Mouse (Mus musculus): ENCODE results near the gene Ppp1ca. TPM values are rescaled to one million over a fixed set of nuclear protein-coding genes. Genes with fewer than 3 reads are reported as not detected.

Gene Ppp1ca
- polyA plus RNA-seq, 1 experiment from 2014 or later = 666 TPM

DNA sequence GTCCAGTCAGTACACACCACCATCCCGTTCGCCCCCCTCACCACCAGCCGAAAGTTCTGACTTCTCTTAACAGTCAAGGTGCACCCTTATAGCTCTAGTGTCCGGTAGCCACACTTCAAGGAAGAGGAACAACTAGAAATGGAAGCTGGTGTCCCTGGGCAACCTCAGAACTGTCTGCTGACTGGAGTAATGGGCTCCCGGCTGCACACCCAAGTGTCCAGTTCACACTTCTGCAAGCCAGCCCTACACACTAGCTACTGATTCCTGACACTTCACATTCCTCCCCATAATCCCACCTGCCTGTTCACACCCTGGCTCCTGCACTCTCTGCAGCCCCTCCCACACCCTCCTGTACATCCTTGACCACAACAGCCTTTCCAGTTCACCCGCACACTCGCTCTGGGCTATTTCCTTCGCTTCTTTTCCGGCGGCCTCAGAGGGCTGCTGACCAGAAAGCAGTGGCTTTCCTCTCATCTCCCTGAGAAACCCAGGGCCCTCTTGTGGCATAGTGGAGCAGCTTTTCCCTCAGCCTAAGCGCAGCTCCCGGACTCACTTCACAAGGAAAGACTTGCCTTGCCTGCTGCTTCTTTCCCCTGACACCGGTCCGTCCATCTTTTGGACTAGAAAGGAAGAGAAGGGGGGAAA, 24.3 kb downstream of the Ppp1ca start:
- H3K4me2 ChIP-seq = peak overlapping the region; percentile 98
- 18% methylated on average over 14 of the region's 14 CpGs for WGBS
- ATAC-seq (replicated peaks; ENCODE audit: insufficient number of reproducible peaks, insufficient read depth, low FRiP score, low read depth) = no peak
- peak overlapping the region; percentile 50; the same call in 1 of the 2 replicates for H3K27ac ChIP-seq
- H3K9ac ChIP-seq = peak overlapping the region; percentile 16
- peaks cover 63% of the 10 kb centered on the region for H3K27me3 ChIP-seq
- H3K4me1 ChIP-seq (replicated peaks) = peaks cover 60% of the 10 kb centered on the region
- H3K9me3 ChIP-seq (replicated peaks) = no peaks in the 10 kb centered on the region
- H3K36me3 ChIP-seq = no peaks in the 10 kb centered on the region
- peak overlapping the region; percentile 69 for H3K4me3 ChIP-seq

DNA sequence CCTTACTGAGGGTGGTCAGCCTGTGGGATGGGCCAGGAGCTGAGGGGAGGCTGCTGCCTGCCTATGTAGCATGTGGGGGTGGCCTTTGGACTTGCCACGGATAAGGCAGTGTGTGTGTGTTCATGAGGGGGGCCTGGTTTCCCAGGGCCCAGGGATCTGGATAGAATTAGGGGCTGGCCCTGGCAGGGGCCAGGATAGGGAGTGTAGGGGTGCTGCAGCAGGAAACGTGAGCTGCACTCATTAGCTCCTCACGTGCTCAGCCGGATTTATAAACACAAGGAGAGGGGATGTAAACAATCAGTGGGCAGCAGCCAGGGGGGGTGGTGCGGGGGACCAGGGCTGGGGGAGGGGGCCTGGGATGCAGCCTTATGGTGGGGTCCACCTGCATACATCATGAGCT, 25.3 kb downstream of the Ppp1ca start:
- peaks cover 70% of the 10 kb centered on the region for H3K4me1 ChIP-seq (replicated peaks)
- peaks cover 63% of the 10 kb centered on the region for H3K27me3 ChIP-seq
- no peak overlapping the region for H3K9ac ChIP-seq
- no peak overlapping the region for H3K27ac ChIP-seq
- WGBS = 23% methylated on average over 5 of the region's 5 CpGs
- ATAC-seq (replicated peaks; ENCODE audit: insufficient number of reproducible peaks, insufficient read depth, low FRiP score, low read depth) = no peak
- no peak overlapping the region for H3K4me3 ChIP-seq
- H3K9me3 ChIP-seq (replicated peaks) = no peaks in the 10 kb centered on the region
- no peak overlapping the region; the same call in 1 of the 2 replicates for H3K4me2 ChIP-seq
- no peaks in the 10 kb centered on the region for H3K36me3 ChIP-seq

GRCm38 (mm10) chr19:4217855-4218254, 26.0 kb downstream of the Ppp1ca start:
- H3K4me3 ChIP-seq = no peak overlapping the region
- no peak overlapping the region for H3K27ac ChIP-seq
- no peaks in the 10 kb centered on the region for H3K36me3 ChIP-seq
- H3K9ac ChIP-seq = no peak overlapping the region
- peaks cover 64% of the 10 kb centered on the region for H3K27me3 ChIP-seq
- no peak for ATAC-seq (replicated peaks; ENCODE audit: insufficient number of reproducible peaks, insufficient read depth, low FRiP score, low read depth)
- WGBS = 48% methylated on average over 3 of the region's 3 CpGs
- peaks cover 71% of the 10 kb centered on the region for H3K4me1 ChIP-seq (replicated peaks)
- H3K4me2 ChIP-seq = no peak overlapping the region
- H3K9me3 ChIP-seq (replicated peaks) = no peaks in the 10 kb centered on the region

GRCm38 (mm10) chr19:4218293-4218692, 26.4 kb downstream of the Ppp1ca start:
- Histone ChIP-seq H3K4me2 (no peak overlapping the region), H3K9me3 (replicated peaks) (no peaks in the 10 kb centered on the region), H3K27ac (no peak overlapping the region), H3K27me3 (peaks cover 60% of the 10 kb centered on the region), H3K36me3 (no peaks in the 10 kb centered on the region), H3K4me1 (replicated peaks) (peaks cover 66% of the 10 kb centered on the region), H3K9ac (no peak overlapping the region), H3K4me3 (no peak overlapping the region)
- WGBS = 86% methylated on average over 11 of the region's 11 CpGs
- ATAC-seq (replicated peaks; ENCODE audit: insufficient number of reproducible peaks, insufficient read depth, low FRiP score, low read depth) = no peak

- no peak overlapping the region for H3K4me2 ChIP-seq
- H3K27ac ChIP-seq = no peak overlapping the region
- no peaks in the 10 kb centered on the region for H3K9me3 ChIP-seq (replicated peaks)
- WGBS = 69% methylated on average over 1 of the region's 1 CpGs
- ATAC-seq (replicated peaks; ENCODE audit: insufficient number of reproducible peaks, insufficient read depth, low FRiP score, low read depth) = no peak
- H3K9ac ChIP-seq = no peak overlapping the region
- no peaks in the 10 kb centered on the region for H3K36me3 ChIP-seq
- no peak overlapping the region for H3K4me3 ChIP-seq
- H3K27me3 ChIP-seq = peaks cover 56% of the 10 kb centered on the region
- H3K4me1 ChIP-seq (replicated peaks) = peaks cover 61% of the 10 kb centered on the region
Observed at GRCm38 (mm10) chr19:4218784-4219183, 26.9 kb downstream of the Ppp1ca start.

- Histone ChIP-seq H3K4me2 (no peak overlapping the region), H3K36me3 (no peaks in the 10 kb centered on the region), H3K9ac (no peak overlapping the region), H3K27me3 (peaks cover 47% of the 10 kb centered on the region), H3K9me3 (replicated peaks) (no peaks in the 10 kb centered on the region), H3K4me3 (no peak overlapping the region), H3K27ac (no peak overlapping the region), H3K4me1 (replicated peaks) (peaks cover 50% of the 10 kb centered on the region)
- 83% methylated on average over 6 of the region's 6 CpGs for WGBS
- ATAC-seq (replicated peaks; ENCODE audit: insufficient number of reproducible peaks, insufficient read depth, low FRiP score, low read depth) = no peak
Observed at GRCm38 (mm10) chr19:4219943-4220342, 28.1 kb downstream of the Ppp1ca start.

DNA sequence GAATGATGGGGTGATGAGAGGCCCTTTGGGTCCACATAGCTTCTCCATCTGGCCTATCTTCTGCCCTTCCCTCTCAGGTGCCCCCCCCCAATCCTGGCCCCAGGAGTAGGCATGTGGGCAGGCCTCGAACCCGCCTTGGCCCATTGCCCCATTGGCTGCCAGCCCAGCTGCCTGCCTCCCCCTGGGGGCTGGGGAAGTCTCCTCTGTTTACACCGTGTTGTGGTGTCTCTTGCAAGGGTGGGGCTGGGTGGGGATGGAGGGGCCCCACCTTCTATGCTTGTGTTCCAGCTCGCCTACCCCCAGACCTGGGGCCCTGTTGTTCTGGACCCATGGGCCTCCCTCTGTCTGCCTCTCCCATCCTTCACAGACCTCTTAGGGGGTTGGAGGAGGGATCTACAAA, 28.6 kb downstream of the Ppp1ca start:
- Histone ChIP-seq H3K36me3 (no peaks in the 10 kb centered on the region), H3K4me1 (replicated peaks) (peaks cover 45% of the 10 kb centered on the region), H3K9ac (no peak overlapping the region), H3K27ac (0 out of 2 replicates have a peak overlapping the region, but pooled peaks have one; percentile 63), H3K27me3 (peaks cover 43% of the 10 kb centered on the region), H3K4me3 (no peak overlapping the region), H3K4me2 (no peak overlapping the region), H3K9me3 (replicated peaks) (no peaks in the 10 kb centered on the region)
- 40% methylated on average over 4 of the region's 4 CpGs for WGBS
- ATAC-seq (replicated peaks; ENCODE audit: insufficient number of reproducible peaks, insufficient read depth, low FRiP score, low read depth) = 0 out of 2 replicates have a peak, but pooled peaks have one; percentile 21

DNA sequence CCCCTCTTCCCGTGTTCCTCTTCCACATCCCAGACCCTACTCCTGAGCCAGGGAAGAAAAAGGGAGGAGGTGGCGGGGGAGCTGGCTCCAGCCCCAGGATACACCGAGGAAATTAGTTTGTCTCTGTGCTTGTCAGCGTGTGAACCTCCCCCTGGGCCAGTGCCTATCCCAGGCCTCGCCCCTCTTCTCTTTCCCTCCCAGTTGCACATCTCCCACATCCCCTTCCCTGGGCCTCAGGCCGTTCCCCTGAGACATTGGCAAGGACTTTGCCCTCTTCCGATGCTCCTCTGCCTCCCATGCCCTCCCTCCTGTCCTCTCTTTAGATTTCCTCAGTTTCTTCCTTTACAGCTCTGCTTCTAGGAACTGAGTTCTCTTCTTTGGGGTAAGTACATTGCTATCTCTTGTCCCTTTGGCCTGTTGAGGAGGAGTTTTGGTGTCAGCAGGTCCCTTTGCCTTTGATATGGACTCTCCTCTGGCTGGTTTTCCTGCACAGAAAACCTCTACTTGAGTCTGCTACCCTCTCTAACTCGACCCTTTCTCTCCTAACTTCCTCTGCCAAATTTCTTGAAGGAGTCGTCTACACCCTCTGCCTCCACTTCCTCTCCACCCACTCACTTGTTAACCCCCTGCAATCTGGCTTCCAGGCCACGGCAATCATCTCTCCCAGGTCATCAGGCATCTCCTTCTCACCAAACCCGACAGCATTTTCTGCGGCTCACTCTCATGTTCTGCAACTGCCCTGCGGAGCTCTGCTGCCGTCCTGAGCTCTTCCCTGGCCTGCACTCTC, 29.3 kb downstream of the Ppp1ca start:
- WGBS = 27% methylated on average over 14 of the region's 14 CpGs
- peaks cover 38% of the 10 kb centered on the region for H3K27me3 ChIP-seq
- peak overlapping the region; percentile 17 for H3K4me2 ChIP-seq
- H3K4me1 ChIP-seq (replicated peaks) = peaks cover 39% of the 10 kb centered on the region
- ATAC-seq (replicated peaks; ENCODE audit: insufficient number of reproducible peaks, insufficient read depth, low FRiP score, low read depth) = 0 out of 2 replicates have a peak, but pooled peaks have one; percentile 25
- 0 out of 2 replicates have a peak overlapping the region, but pooled peaks have one; percentile 5 for H3K9ac ChIP-seq
- no peaks in the 10 kb centered on the region for H3K9me3 ChIP-seq (replicated peaks)
- H3K4me3 ChIP-seq = no peak overlapping the region
- no peaks in the 10 kb centered on the region for H3K36me3 ChIP-seq
- H3K27ac ChIP-seq = peak overlapping the region; percentile 63

DNA sequence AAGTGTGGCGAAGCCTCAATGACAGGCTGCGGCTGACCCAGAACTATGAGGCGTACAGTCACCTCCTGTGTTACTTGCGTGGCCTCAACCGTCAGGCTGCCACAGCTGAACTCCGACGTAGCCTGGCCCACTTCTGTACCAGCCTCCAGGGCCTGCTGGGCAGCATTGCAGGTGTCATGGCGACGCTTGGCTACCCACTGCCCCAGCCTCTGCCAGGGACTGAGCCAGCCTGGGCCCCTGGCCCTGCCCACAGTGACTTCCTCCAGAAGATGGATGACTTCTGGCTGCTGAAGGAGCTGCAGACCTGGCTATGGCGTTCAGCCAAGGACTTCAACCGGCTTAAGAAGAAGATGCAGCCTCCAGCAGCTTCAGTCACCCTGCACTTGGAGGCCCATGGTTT, 30.3 kb downstream of the Ppp1ca start:
- peaks cover 30% of the 10 kb centered on the region for H3K4me1 ChIP-seq (replicated peaks)

GRCm38 (mm10) chr19:4226779-4227178, 34.9 kb downstream of the Ppp1ca start:
- Histone ChIP-seq H3K9me3 (replicated peaks) (no peaks in the 10 kb centered on the region), H3K4me2 (no peak overlapping the region), H3K4me3 (no peak overlapping the region), H3K36me3 (no peaks in the 10 kb centered on the region), H3K27ac (no peak overlapping the region), H3K9ac (no peak overlapping the region), H3K27me3 (peaks cover 22% of the 10 kb centered on the region), H3K4me1 (replicated peaks) (peaks cover 15% of the 10 kb centered on the region)
- 84% methylated on average over 7 of the region's 7 CpGs for WGBS
- ATAC-seq (replicated peaks; ENCODE audit: insufficient number of reproducible peaks, insufficient read depth, low FRiP score, low read depth) = no peak

More for the DNA sequence above, 30.3 kb downstream of the Ppp1ca start:
- Histone ChIP-seq H3K9ac (no peak overlapping the region), H3K27ac (no peak overlapping the region), H3K9me3 (replicated peaks) (no peaks in the 10 kb centered on the region), H3K4me2 (no peak overlapping the region), H3K36me3 (no peaks in the 10 kb centered on the region), H3K27me3 (peaks cover 32% of the 10 kb centered on the region), H3K4me3 (no peak overlapping the region)
- WGBS = 67% methylated on average over 11 of the region's 11 CpGs
- no peak for ATAC-seq (replicated peaks; ENCODE audit: insufficient number of reproducible peaks, insufficient read depth, low FRiP score, low read depth)

GRCm38 (mm10) chr19:4227446-4227845, 35.6 kb downstream of the Ppp1ca start:
- ATAC-seq (replicated peaks; ENCODE audit: insufficient number of reproducible peaks, insufficient read depth, low FRiP score, low read depth) = no peak
- whole genome bisulfite sequencing = 62% methylated on average over 5 of the region's 5 CpGs
- H3K27me3 ChIP-seq = peaks cover 15% of the 10 kb centered on the region
- no peak overlapping the region for H3K4me2 ChIP-seq
- no peak overlapping the region for H3K4me3 ChIP-seq
- H3K9ac ChIP-seq = no peak overlapping the region
- H3K36me3 ChIP-seq = no peaks in the 10 kb centered on the region
- H3K27ac ChIP-seq = no peak overlapping the region
- no peaks in the 10 kb centered on the region for H3K9me3 ChIP-seq (replicated peaks)
- peaks cover 14% of the 10 kb centered on the region for H3K4me1 ChIP-seq (replicated peaks)

All from heart, embryonic 15.5 days (tissue).